ENCODE assay signal across 14 mouse cellular contexts in the genomic region with DNA sequence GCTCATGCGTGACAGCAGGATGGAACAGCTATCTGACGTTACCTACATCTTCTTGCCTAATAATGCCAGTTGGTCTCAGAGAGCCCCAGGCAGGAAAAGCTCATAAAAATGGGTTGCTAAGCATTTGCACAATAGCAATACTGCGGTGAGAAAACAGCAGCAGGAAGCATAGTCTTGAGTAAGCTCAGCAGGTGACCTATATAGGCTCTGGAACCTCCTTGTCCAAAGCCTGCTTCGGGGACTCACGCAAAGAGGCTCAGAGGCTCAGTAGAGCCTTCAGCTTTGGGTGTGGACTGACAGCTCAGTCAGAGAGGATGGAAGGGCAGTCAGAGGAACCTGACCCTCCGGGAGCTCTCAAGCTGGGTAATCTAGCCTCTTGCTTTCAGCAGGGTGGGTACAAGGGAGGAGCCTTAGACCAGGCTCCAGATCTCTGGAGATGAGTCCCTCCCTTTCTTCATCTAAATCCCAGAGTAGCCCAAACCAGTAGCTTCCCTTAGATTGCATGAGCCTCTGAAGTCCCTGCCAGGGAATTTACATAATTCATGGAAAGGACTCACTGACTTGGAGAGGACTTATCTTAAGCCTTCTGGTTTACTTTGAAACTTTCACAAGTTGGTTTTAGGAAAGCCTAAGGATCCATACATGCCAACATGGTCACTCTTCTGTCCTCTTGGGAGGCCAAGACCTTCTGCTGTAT. TPM values are rescaled to one million over a fixed set of nuclear protein-coding genes. Genes with fewer than 3 reads are reported as not detected.
"Had no signal": no experiment of that assay in that cellular context is flagged by ENCODE, and none has a peak within 500 bp of the region (broad histone marks: within the 10 kb centered on the region; RNA-seq: fewer than 3 reads in every experiment).

No protein-coding gene starts in this region.

- ATAC-seq: lung, postnatal 0 days; midbrain, embryonic 15.5 days had no signal

- DNase-seq: kidney, adult 18-20 months; kidney, postnatal 14 days; layer of hippocampus, adult 9-11 months; lung, adult 2 months; lung, postnatal 36 days; right cerebral cortex, adult 18-20 months; thymus, adult 18-20 months; thymus, postnatal 25 days had no signal

RNA-seq across cellular contexts. Expression of gene Tgm3, which starts 28.2 kb away (rescaled TPM):
- polyA plus RNA-seq: kidney, embryonic 15.5 days; liver, embryonic 11.5 days; liver, embryonic 15.5 days; lung, postnatal 0 days; midbrain, embryonic 11.5 days had no signal
